Mouse (Mus musculus): ENCODE data around the gene Rhcg.
A peak's percentile ranks its signal among the peaks of the same experiment; 100 is the strongest.

The Rhcg gene

GRCm38 (mm10) chr7:79600122-79600521 is 17.3 kb downstream of the Rhcg start:
- no peak for DNase-seq

GRCm38 (mm10) chr7:79594854-79595253 is 22.6 kb downstream of the Rhcg start:
- DNase-seq, result peak; percentile 67

- DNase-seq, result peak; percentile 30
These were observed 25.4 kb downstream of the Rhcg start for GRCm38 (mm10) chr7:79591812-79592731.

DNA sequence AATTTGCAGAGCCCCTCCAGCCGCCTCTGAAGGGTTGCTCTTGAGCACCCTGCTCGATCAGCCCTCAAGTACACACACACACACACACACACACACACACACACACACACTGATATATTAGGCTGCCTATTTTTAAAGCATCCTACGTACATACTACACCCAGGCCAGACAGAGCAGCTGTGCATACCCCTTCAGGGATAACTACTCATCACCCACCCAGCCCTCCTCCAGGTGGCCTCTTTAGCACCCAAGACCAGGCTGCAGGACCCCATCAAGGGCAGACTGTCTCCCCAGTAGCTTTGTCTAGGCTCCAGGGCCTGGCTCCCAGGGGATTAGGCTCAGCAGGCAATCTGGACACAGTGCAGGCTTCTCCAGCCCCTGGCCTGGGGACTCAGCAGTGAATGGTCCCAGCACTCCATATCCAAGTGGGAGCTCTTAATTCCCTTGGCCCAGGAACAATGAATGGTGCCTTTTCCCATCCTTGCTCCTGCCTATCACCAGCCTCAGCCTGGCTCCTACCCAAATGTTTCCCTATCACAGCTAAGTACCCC is 26.8 kb downstream of the Rhcg start:
- DNase-seq, result no peak

DNA sequence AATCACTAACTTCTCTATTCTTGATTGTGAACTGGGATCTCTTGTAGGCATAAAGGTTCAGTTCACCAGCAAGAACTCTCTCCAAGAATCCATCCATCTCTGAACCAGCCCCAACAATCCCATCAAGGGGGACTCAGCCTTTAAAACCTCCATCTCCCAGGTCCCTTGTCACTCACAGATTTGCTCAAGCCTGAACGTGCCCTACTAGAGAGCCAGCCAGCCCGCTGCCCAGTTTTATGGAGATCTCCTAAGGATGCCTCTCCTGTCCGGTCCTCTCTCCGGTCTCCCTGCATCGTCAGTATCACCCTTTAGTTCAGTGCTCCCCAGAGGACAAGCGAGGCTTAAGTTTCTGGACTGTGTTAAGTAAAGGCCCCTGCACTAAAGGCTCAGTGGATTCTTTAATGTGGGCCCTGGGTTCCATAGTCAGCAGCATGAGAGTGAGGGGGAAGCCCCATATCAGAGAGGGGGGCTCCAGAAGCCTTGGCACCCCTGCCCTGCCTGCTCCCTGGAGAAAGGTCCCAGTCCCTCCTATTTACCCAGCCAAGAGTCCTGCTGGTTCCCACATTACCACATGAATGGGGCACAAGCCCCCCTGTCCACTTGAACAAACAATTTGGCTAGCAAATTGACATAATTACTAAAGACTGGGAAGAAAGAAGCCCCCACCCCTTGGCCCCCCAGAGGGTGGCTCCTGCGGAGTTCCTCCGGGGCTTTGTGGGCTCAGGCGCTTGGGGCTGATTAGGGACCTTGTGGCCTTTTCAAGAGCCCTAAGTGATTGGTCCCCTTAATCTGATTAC is 27.5 kb downstream of the Rhcg start:
- DNase-seq, result no peak

DNA sequence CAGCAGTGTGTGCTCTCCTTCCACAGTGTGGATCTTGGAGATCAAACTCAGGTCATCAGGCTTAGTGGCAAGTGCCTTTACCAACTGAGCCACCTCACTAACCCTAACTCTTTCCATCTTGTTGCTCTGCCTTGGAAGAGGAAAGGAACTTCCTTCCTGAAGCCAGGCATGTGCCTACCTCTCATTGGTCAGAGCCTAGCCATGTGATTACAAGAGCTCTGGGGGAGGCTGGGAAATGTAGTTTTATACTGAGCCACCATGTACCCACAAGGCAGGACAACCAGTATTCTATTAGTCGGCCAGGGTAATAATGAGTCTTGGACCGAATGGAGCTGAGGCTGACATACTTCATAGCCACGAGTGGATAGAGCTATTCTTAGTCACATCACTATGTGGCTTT is 29.2 kb downstream of the Rhcg start:
- no peak for DNase-seq

DNA sequence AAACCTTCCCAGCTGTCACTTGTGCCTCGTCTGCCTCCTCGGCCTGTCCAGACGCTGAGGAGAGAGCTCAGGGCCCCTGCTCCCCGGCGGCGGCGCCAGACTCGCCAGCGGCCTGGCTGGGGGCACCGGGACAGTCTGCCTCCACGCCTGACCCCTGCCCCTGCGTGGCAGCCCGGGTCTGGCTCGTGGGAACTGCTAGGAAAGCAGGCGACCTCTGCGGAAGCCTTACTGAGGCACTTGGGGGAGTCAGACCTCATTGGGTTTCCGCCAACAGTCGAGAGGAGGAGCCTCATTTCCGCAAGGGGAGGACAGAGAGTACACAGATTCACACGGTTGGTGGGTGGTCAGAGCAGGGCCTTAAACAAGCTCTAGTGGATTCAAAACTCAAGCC is 38.6 kb downstream of the Rhcg start:
- peak; percentile 29 for DNase-seq

GRCm38 (mm10) chr7:79577931-79578850 is 39.3 kb downstream of the Rhcg start:
- no peak for DNase-seq

DNA sequence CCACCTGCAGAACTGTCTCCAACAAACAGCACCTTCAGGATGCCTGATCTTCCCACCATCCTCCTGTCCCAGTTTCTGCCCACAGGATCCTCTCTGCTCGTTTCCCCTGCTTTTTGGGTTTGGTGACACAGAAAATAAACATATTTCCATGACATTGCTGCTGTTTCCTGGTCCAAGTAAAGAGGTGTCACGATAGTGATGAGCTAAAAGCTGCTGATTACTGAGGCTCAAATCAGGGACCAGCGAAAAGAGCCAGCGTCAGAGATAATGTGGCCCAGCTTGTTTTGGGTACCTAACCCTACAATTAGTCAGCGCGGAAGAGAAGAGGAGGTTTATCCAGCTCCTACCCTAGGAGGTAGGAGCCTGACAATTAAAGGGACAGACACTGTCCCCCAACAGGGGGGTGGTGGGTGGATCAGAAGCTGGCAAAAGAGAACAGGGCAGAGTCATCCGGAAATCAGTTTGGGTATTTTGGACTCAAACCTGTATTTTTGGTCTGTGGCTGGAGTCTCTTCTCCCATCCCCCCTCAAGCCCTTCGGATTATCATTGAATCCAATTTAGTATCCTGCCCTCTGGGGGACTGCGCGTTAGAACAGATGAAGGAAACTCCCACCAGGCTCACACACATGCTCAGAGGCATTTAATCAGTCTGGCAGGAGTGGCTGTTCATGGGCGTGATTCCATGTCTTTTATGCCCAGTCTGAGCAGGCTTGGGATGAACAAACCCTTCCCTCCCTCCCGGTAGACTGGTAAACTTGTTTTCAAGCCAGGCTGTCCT is 40.2 kb downstream of the Rhcg start:
- DNase-seq, result no peak

DNA sequence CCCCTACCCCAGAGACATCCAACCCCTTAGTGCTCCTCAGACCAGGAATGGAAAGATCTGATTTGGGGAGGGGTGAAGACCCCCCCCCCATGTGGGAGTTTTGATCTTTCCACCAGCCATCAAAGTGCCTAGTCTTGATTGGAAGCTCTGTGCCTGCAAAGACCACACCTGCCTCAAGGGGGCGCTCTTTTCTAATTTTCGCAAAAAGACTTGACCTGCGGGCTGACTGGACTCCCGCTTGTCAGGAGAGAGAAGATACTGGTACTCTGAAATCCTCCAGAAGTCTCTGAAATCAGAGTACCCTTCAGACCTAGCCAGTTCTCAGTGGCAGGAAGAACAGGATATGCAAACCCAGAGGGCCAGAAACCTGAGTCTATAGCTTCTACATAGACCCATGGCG is 40.8 kb downstream of the Rhcg start:
- peak; percentile 50 for DNase-seq

- DNase-seq, result no peak
These were observed 45.2 kb downstream of the Rhcg start for GRCm38 (mm10) chr7:79572191-79572818.

DNA sequence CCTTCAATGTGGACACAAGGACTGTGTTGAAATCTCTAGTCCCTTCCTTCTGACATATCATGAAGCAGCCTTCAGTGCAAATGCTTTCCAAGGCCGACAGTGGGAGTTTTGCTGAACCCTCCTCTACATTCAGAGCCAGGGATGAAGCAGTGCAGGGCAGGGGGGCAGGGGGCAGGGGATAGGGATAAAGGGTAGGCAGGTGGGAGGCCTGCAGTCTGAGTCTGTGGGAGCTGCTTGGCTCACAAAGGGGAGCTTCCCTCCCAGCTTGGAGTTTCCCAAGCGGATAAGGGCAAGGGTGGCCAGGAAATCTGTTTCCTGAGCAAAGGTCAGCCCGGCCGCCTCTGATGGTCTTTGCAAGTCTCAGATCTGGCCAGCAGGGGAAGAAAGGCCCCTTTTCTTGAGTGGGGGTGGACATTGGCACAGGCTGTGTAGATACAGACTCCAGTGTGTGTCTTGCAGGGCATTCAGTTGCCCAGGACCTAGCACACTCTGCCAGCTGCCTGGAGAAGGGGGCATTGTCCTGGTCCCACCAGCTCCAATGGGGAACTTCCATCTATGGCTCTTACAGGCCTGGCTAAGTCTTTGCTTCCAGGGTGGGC is 48.4 kb downstream of the Rhcg start:
- DNase-seq, result peak; percentile 21

DNA sequence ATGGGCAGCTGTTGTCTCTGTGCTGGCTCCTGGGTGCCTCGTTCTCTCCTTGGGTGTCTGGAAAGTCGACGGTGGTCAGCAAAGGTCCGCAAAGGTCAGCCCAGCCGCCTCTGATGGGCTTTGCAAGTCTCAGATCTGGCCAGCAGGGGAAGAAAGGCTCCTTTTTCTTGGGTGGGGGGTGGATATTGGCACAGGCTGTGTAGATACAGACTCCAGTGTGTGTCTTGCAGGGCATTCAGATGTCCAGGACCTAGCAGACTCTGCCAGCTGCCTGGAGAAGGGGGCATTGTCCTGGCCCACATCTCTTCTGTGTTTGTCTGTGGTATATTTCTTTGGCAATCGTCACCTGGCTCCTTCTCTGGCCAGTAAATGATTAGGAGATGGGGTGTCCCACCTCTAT is 49.2 kb downstream of the Rhcg start:
- no peak for DNase-seq

GRCm38 (mm10) chr7:79563675-79564074 is 53.8 kb downstream of the Rhcg start:
- no peak for DNase-seq

- no peak for DNase-seq
These were observed 55.1 kb downstream of the Rhcg start for GRCm38 (mm10) chr7:79562385-79562784.

DNA sequence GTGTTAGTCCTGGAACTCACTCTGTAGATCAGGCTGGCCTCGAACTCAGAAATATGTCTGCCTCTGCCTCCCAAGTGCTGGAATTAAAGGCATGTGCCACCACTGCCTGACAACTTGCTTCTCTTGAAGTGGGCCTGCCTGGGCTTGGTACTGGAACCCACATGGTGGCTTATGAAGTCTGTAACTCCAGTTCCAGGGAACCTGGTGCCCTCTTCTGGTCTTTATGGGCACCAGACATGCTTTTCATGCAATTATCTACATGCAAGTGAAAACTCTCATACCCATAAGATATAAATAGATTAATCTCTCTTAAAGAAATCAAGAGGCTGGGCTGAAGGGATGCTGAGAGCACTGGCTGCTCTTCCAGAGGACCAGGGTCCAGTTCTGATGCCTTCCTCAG is 58.8 kb downstream of the Rhcg start:
- no peak for DNase-seq

- no peak for DNase-seq
These were observed 59.7 kb downstream of the Rhcg start for GRCm38 (mm10) chr7:79557728-79558221.

DNA sequence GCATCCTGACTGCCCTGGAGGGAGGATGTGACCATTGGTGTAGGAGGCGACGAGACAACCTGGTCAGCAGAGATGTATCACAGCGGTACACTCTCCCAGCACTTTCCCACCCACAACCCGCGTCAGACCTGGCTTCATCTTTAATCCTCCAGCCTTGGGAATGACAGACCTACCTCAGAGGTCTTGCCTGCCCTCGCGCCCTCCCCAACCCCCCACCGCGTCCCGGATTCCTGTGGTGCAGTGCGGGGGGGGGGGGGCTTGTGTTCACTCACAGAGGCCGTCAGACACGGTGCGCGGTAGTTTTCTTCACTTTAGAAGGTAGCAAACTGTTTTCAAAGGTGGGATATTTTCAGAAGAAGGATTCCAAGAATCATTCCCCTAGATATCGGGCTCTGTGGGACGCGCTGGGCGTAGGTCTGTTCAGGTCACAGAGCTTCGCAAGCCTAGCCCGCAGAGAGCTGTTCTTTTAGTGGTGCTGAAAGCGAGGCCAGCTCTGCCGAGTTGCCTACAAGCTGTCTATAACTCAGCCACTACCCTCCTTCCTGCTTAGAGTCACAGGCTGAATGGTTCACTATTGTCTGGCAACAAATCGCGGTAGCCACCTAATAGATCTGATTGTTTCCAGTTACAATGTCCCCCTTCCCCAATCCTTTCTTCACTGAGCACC is 62.0 kb downstream of the Rhcg start:
- DNase-seq, result peak; percentile 54

DNA sequence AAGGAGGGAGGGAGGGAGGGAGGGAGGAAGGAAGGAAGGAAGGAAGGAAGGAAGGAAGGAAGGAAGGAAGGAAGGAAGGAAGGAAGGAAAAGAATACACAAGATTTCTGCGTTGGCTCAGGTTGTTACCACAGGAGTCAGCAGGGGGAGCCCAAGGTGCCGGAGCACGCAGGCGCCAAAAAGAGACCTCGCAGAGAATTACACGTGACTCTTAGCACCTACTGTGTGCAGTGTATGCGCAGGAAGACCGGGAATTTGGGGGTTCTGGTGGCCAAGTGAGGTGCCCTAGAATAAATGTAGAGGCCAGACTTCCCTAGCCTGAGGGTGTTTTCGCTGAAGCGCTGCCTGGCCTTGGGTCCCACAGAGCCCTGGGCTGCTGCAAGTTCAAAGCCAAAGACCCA is 64.8 kb downstream of the Rhcg start:
- DNase-seq, result no peak

Data from kidney, postnatal 14 days (tissue).